In genomic region chr6:29767813-29768660, GRCm38 (mm10) we compare ENCODE assay signal across 8 mouse cellular contexts. TPM values are rescaled to one million over a fixed set of nuclear protein-coding genes. Genes with fewer than 3 reads are reported as not detected.
DNase-seq lines count a peak whose midpoint lies in the region; ATAC-seq lines count a peak whose summit lies in the region.

Gene Ahcyl2 (plus strand): TSS chr6:29768011.

- peaks cover 3% of the 10 kb centered on the region; the same call in 1 of the 2 replicates for H3K4me1 ChIP-seq in forebrain, embryonic 11.5 days (replicated peaks; ENCODE audit: control insufficient read depth, insufficient read depth, low read length)
- H3K4me1 ChIP-seq in heart, embryonic 16.5 days (ENCODE audit: control insufficient read depth, insufficient read depth, low read length), result peaks cover 8% of the 10 kb centered on the region; the same call in 1 of the 2 replicates
- peaks cover 29% of the 10 kb centered on the region for H3K4me1 ChIP-seq in liver, embryonic 15.5 days (replicated peaks)
- no peaks in the 10 kb centered on the region for H3K4me1 ChIP-seq in neural tube, embryonic 12.5 days

- peak within 1 kb of the TSS; percentile 83 for H3K9ac ChIP-seq in forebrain, embryonic 11.5 days (ENCODE audit: low read length)
- H3K9ac ChIP-seq in heart, embryonic 16.5 days (ENCODE audit: low read length), result peak within 1 kb of the TSS; percentile 91
- peak within 1 kb of the TSS; percentile 85 for H3K9ac ChIP-seq in liver, embryonic 15.5 days
- peak within 1 kb of the TSS; percentile 81 for H3K9ac ChIP-seq in neural tube, embryonic 12.5 days

- no peaks in the 10 kb centered on the region for H3K27me3 ChIP-seq in forebrain, embryonic 11.5 days (ENCODE audit: control insufficient read depth, insufficient read depth, low read length)
- no peaks in the 10 kb centered on the region for H3K27me3 ChIP-seq in heart, embryonic 16.5 days (ENCODE audit: control insufficient read depth, insufficient read depth, low read length)
- H3K27me3 ChIP-seq in liver, embryonic 15.5 days, result no peaks in the 10 kb centered on the region
- no peaks in the 10 kb centered on the region for H3K27me3 ChIP-seq in neural tube, embryonic 12.5 days (replicated peaks)

- WGBS in forebrain, embryonic 11.5 days, result under 1% methylated on average over 53 of the region's 61 CpGs
- WGBS in heart, embryonic 16.5 days, result under 1% methylated on average over 55 of the region's 61 CpGs
- under 1% methylated on average over 54 of the region's 61 CpGs for WGBS in liver, embryonic 15.5 days (ENCODE audit: insufficient replicate concordance)
- WGBS in neural tube, embryonic 12.5 days, result under 1% methylated on average over 59 of the region's 61 CpGs

- ATAC-seq in forebrain, embryonic 11.5 days (replicated peaks; ENCODE audit: low FRiP score), result peak; percentile 97
- peak; percentile 96 for ATAC-seq in heart, embryonic 16.5 days (replicated peaks; ENCODE audit: extremely low read depth, insufficient read depth, low FRiP score)
- ATAC-seq in liver, embryonic 15.5 days (ENCODE audit: insufficient read depth), result peak; percentile 94
- ATAC-seq in neural tube, embryonic 12.5 days (ENCODE audit: low FRiP score, low read depth), result peak; percentile 97

- H3K36me3 ChIP-seq in forebrain, embryonic 11.5 days (ENCODE audit: control insufficient read depth, insufficient read depth, low read length), result no peaks in the 10 kb centered on the region
- H3K36me3 ChIP-seq in heart, embryonic 16.5 days (ENCODE audit: control insufficient read depth, insufficient read depth), result no peaks in the 10 kb centered on the region
- no peaks in the 10 kb centered on the region for H3K36me3 ChIP-seq in liver, embryonic 15.5 days (replicated peaks)
- H3K36me3 ChIP-seq in neural tube, embryonic 12.5 days, result no peaks in the 10 kb centered on the region

- DNase-seq in CD8-positive naive resting alpha-beta T cell, adult 2 months (ENCODE audit: low read depth in 2 of 2, low spot score in 2 of 2), result peak; percentile 93 to 94
- peak; percentile 87 for DNase-seq in c-Kit-positive CD71-negative TER-119-negative erythroid progenitor cells, embryonic 14.5 days (ENCODE audit: low read depth)
- peak; percentile 98 for DNase-seq in forebrain, embryonic 11.5 days (ENCODE audit: low spot score)
- DNase-seq in kidney, postnatal 36 days, result peak; percentile 97 to 98
- DNase-seq in telencephalon, adult 2 months (ENCODE audit: low read depth, low spot score), result peak; percentile 95

- peak within 1 kb of the TSS; percentile 78 for H3K4me2 ChIP-seq in forebrain, embryonic 11.5 days (ENCODE audit: low read depth, low read length, severe bottlenecking)
- peak within 1 kb of the TSS; percentile 64 for H3K4me2 ChIP-seq in heart, embryonic 16.5 days (ENCODE audit: low read depth, low read length)
- peak within 1 kb of the TSS; percentile 99 for H3K4me2 ChIP-seq in liver, embryonic 15.5 days
- peak within 1 kb of the TSS; percentile 66 for H3K4me2 ChIP-seq in neural tube, embryonic 12.5 days (replicated peaks)

- no peaks in the 10 kb centered on the region for H3K9me3 ChIP-seq in forebrain, embryonic 11.5 days (ENCODE audit: control insufficient read depth, low read length)
- H3K9me3 ChIP-seq in heart, embryonic 16.5 days (replicated peaks; ENCODE audit: control insufficient read depth, low read length), result no peaks in the 10 kb centered on the region
- no peaks in the 10 kb centered on the region for H3K9me3 ChIP-seq in liver, embryonic 15.5 days (replicated peaks)
- H3K9me3 ChIP-seq in neural tube, embryonic 12.5 days, result no peaks in the 10 kb centered on the region

- peak within 1 kb of the TSS; percentile 68 for H3K27ac ChIP-seq in forebrain, embryonic 11.5 days (ENCODE audit: low read depth, low read length)
- H3K27ac ChIP-seq in heart, embryonic 16.5 days (ENCODE audit: low read length), result peak within 1 kb of the TSS; percentile 91
- peak within 1 kb of the TSS; percentile 81 for H3K27ac ChIP-seq in liver, embryonic 15.5 days (replicated peaks)
- peak within 1 kb of the TSS; percentile 70 for H3K27ac ChIP-seq in neural tube, embryonic 12.5 days

- H3K4me3 ChIP-seq in forebrain, embryonic 11.5 days (ENCODE audit: low read depth, low read length), result peak within 1 kb of the TSS; percentile 81
- H3K4me3 ChIP-seq in heart, embryonic 16.5 days (ENCODE audit: low read length), result peak within 1 kb of the TSS; percentile 90
- peak within 1 kb of the TSS; percentile 89 for H3K4me3 ChIP-seq in liver, embryonic 15.5 days (replicated peaks)
- peak within 1 kb of the TSS; percentile 81 for H3K4me3 ChIP-seq in neural tube, embryonic 12.5 days

RNA-seq across cellular contexts. Expression of gene Ahcyl2, which starts in this region (rescaled TPM):
- 16.7 and 19.1 TPM in 2 replicates for polyA plus RNA-seq in forebrain, embryonic 11.5 days (2014; fragmentation: Nextera tagmentation; extraction: Ambion mirVana)
- 6.7 and 7.8 TPM in 2 replicates for polyA plus RNA-seq in heart, embryonic 16.5 days (2015; fragmentation: Nextera tagmentation; extraction: Ambion mirVana)
- 3.8 and 4.6 TPM in 2 replicates for polyA plus RNA-seq in liver, embryonic 15.5 days (2015; fragmentation: Nextera tagmentation; extraction: Ambion mirVana)
- 18.0 and 18.8 TPM in 2 replicates for polyA plus RNA-seq in neural tube, embryonic 12.5 days (2016; fragmentation: Nextera tagmentation; extraction: Ambion mirVana)

Comparison
In these comparisons a context has a peak if more than half of its experiments do, and no peak if none do; other contexts are left out.
1. Peak in every context shown above with its lines: DNase-seq, ATAC-seq, H3K4me3 ChIP-seq and H3K27ac ChIP-seq.